Mouse (Mus musculus): ENCODE measurements at regions not wholly inside any gene's neighbourhood (a gene's known extent, or its start where the extent isn't known, plus 50 kb on each side); places are given as distances from the start of the nearest gene placed in this dataset.

- Histone ChIP-seq H3K4me3 (ENCODE audit: low read depth, low read length) (no peak overlapping the region), H3K4me2 (no peak overlapping the region), H3K4me1 (ENCODE audit: insufficient read depth) (no peaks in the 10 kb centered on the region), H3K9me3 (ENCODE audit: low read depth, low read length) (no peaks in the 10 kb centered on the region), H3K36me3 (ENCODE audit: insufficient read depth) (no peaks in the 10 kb centered on the region), H3K27me3 (ENCODE audit: insufficient read depth, low read length) (no peaks in the 10 kb centered on the region), H3K27ac (ENCODE audit: low read depth) (no peak overlapping the region), H3K9ac (no peak overlapping the region)
- TF ChIP-seq CTCF (IDR thresholded peaks at IDR 0.05; ENCODE audit: low read depth), result no peak
- WGBS, result 57% methylated on average over 3 of the region's 3 CpGs
- ATAC-seq (ENCODE audit: insufficient read depth) (no peak), DNase-seq (no peak)
These were observed 216.8 kb upstream of the Aco1 start for GRCm38 (mm10) chr4:39926021-39926591.

- WGBS, result 88% methylated on average over 7 of the region's 7 CpGs
- no peak for TF ChIP-seq CTCF (IDR thresholded peaks at IDR 0.05; ENCODE audit: low read depth)
- H3K9ac ChIP-seq, result no peak overlapping the region
- no peak overlapping the region for H3K4me2 ChIP-seq
- no peaks in the 10 kb centered on the region for H3K4me1 ChIP-seq (ENCODE audit: insufficient read depth)
- DNase-seq (no peak), ATAC-seq (ENCODE audit: insufficient read depth) (no peak)
- no peaks in the 10 kb centered on the region for H3K36me3 ChIP-seq (ENCODE audit: insufficient read depth)
- H3K4me3 ChIP-seq (ENCODE audit: low read depth, low read length), result no peak overlapping the region
- H3K27me3 ChIP-seq (ENCODE audit: insufficient read depth, low read length), result no peaks in the 10 kb centered on the region
- H3K9me3 ChIP-seq (ENCODE audit: low read depth, low read length), result no peaks in the 10 kb centered on the region
- H3K27ac ChIP-seq (ENCODE audit: low read depth), result no peak overlapping the region
These were observed 216.3 kb upstream of the Aco1 start for GRCm38 (mm10) chr4:39926594-39926993.

- H3K36me3 ChIP-seq (ENCODE audit: insufficient read depth), result no peaks in the 10 kb centered on the region
- ATAC-seq (ENCODE audit: insufficient read depth) (no peak), DNase-seq (peak; percentile 5)
- no peaks in the 10 kb centered on the region for H3K9me3 ChIP-seq (ENCODE audit: low read depth, low read length)
- H3K27me3 ChIP-seq (ENCODE audit: insufficient read depth, low read length), result no peaks in the 10 kb centered on the region
- no peaks in the 10 kb centered on the region for H3K4me1 ChIP-seq (ENCODE audit: insufficient read depth)
- no peak overlapping the region for H3K27ac ChIP-seq (ENCODE audit: low read depth)
- TF ChIP-seq CTCF (IDR thresholded peaks at IDR 0.05; ENCODE audit: low read depth), result no peak
- no peak overlapping the region for H3K4me3 ChIP-seq (ENCODE audit: low read depth, low read length)
- no peak overlapping the region for H3K4me2 ChIP-seq
- WGBS, result 64% methylated on average over 2 of the region's 2 CpGs
- H3K9ac ChIP-seq, result no peak overlapping the region
These were observed 214.4 kb upstream of the Aco1 start for GRCm38 (mm10) chr4:39928491-39928890.

- Histone ChIP-seq H3K4me1 (ENCODE audit: insufficient read depth) (no peaks in the 10 kb centered on the region), H3K4me2 (no peak overlapping the region), H3K9ac (no peak overlapping the region), H3K9me3 (ENCODE audit: low read depth, low read length) (no peaks in the 10 kb centered on the region), H3K4me3 (ENCODE audit: low read depth, low read length) (no peak overlapping the region), H3K27ac (ENCODE audit: low read depth) (no peak overlapping the region), H3K36me3 (ENCODE audit: insufficient read depth) (no peaks in the 10 kb centered on the region), H3K27me3 (ENCODE audit: insufficient read depth, low read length) (no peaks in the 10 kb centered on the region)
- ATAC-seq (ENCODE audit: insufficient read depth) (no peak), DNase-seq (no peak)
- WGBS, result 83% methylated on average over 12 of the region's 12 CpGs
- no peak for TF ChIP-seq CTCF (IDR thresholded peaks at IDR 0.05; ENCODE audit: low read depth)
These were observed 208.7 kb upstream of the Aco1 start for GRCm38 (mm10) chr4:39934025-39934708.

- H3K4me1 ChIP-seq (ENCODE audit: insufficient read depth), result no peaks in the 10 kb centered on the region
- DNase-seq (no peak), ATAC-seq (ENCODE audit: insufficient read depth) (no peak)
- H3K27ac ChIP-seq (ENCODE audit: low read depth), result no peak overlapping the region
- no peaks in the 10 kb centered on the region for H3K27me3 ChIP-seq (ENCODE audit: insufficient read depth, low read length)
- no peak overlapping the region for H3K4me3 ChIP-seq (ENCODE audit: low read depth, low read length)
- no peaks in the 10 kb centered on the region for H3K9me3 ChIP-seq (ENCODE audit: low read depth, low read length)
- TF ChIP-seq CTCF (IDR thresholded peaks at IDR 0.05; ENCODE audit: low read depth), result no peak
- H3K4me2 ChIP-seq, result no peak overlapping the region
- H3K36me3 ChIP-seq (ENCODE audit: insufficient read depth), result no peaks in the 10 kb centered on the region
- 86% methylated on average over 3 of the region's 3 CpGs for WGBS
- H3K9ac ChIP-seq, result no peak overlapping the region
These were observed 184.2 kb upstream of the Aco1 start for GRCm38 (mm10) chr4:39958687-39959086.

GRCm38 (mm10) chr4:39967938-39968337, 174.9 kb upstream of the Aco1 start:
- no peak overlapping the region for H3K4me3 ChIP-seq (ENCODE audit: low read depth, low read length)
- WGBS, result 86% methylated on average over 3 of the region's 3 CpGs
- H3K36me3 ChIP-seq (ENCODE audit: insufficient read depth), result no peaks in the 10 kb centered on the region
- TF ChIP-seq CTCF (IDR thresholded peaks at IDR 0.05; ENCODE audit: low read depth), result no peak
- H3K9ac ChIP-seq, result no peak overlapping the region
- H3K9me3 ChIP-seq (ENCODE audit: low read depth, low read length), result no peaks in the 10 kb centered on the region
- no peaks in the 10 kb centered on the region for H3K27me3 ChIP-seq (ENCODE audit: insufficient read depth, low read length)
- no peak overlapping the region for H3K27ac ChIP-seq (ENCODE audit: low read depth)
- ATAC-seq (ENCODE audit: insufficient read depth) (no peak), DNase-seq (no peak)
- no peak overlapping the region for H3K4me2 ChIP-seq
- no peaks in the 10 kb centered on the region for H3K4me1 ChIP-seq (ENCODE audit: insufficient read depth)

GRCm38 (mm10) chr4:39991358-39991757, 151.5 kb upstream of the Aco1 start:
- 64% methylated on average over 6 of the region's 6 CpGs for WGBS
- no peak overlapping the region for H3K9ac ChIP-seq
- no peak overlapping the region for H3K4me2 ChIP-seq
- no peaks in the 10 kb centered on the region for H3K4me1 ChIP-seq (ENCODE audit: insufficient read depth)
- no peak for TF ChIP-seq CTCF (IDR thresholded peaks at IDR 0.05; ENCODE audit: low read depth)
- no peaks in the 10 kb centered on the region for H3K27me3 ChIP-seq (ENCODE audit: insufficient read depth, low read length)
- no peak overlapping the region for H3K4me3 ChIP-seq (ENCODE audit: low read depth, low read length)
- no peak overlapping the region for H3K27ac ChIP-seq (ENCODE audit: low read depth)
- DNase-seq (no peak), ATAC-seq (ENCODE audit: insufficient read depth) (no peak)
- no peaks in the 10 kb centered on the region for H3K9me3 ChIP-seq (ENCODE audit: low read depth, low read length)
- H3K36me3 ChIP-seq (ENCODE audit: insufficient read depth), result no peaks in the 10 kb centered on the region
